Mouse (Mus musculus): ENCODE measurements around the gene Inpp4a. TPM values are rescaled to one million over a fixed set of nuclear protein-coding genes. Genes with fewer than 3 reads are reported as not detected.

Gene Inpp4a
- polyA plus RNA-seq (2017; shearing (Covaris generic)), result 10 to 100 TPM; 76.6 to 78.0 TPM

DNA sequence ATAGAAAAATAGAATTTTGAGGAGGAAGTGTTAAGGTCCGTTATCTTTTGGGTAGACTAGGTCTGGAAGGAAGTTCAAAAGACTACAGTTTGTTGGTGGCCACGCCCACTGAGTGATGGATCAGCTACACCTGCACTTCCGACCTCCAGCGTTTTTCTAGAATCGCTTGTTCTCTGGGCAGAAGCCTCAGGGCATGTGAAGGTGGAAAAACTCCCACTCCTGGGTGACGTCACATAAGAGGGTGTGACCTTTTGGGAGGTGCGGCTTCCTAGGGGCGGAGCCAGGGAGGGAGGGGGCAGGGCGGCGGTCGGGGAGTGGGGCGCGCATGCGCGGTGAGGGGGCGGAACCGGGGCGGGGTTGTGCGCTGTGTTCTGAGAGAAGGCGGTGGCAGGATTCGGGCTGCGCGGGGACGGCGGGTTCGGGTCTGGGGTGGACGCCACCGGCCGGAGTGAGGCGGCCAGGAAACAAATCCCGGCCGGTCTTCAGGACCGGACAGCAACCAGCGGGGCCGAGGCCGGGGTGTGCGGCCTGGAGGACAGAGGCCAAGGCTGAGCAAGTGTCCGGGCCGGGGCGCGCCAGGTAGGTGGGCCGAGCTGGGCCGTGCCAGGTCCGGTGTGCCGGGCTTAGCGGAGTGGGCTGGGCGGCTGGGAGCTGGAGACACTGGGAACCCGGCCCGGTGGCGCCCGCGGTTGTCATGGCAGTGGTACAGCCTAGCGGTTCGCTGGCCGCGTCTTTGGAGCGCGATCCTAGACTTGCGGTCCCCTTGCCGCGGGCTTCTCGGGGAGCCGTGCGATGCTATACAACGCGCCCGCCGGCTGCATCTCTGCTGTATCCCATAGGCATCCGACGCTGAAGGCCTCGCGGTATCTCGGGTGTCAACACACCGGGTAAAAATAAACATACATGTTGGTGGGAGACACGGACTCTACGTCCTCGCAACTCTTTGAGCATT, at the start of gene Inpp4a:
TSS of gene Inpp4a (plus strand) at position 326 of the 952 bp plus-strand sequence.
- peak; percentile 92 for ATAC-seq

DNA sequence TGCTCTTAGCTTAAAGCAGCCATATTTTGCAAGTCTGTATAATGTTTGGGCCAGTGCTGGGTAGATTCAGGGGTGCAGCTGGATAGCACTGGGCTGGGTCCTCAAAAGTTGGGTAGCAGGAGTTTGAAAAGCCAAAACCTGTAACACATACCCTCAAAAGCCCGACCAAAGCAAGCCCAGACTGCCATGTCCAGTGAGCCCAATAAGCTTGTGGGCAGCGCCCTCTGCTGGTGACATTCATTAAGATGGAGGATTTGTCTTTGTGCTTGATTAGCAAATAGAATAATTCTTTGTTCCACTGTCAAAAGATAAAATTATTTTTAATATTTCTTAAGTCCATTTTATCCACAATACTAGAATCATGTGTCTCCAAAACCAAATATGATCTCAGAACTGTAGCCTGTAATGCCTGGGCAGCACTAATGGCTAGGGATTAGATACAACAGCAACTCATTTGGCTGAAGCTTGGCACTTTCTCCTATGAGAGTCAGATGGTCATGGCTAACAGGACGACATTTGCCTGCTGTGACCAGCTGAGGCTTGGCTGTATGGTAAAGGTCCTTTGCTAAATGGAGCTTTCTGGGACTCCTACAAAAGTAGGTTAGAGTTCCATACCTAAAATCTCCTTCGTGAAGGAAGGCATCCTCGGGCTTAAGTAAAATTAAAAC, 48.9 kb upstream of the Inpp4a start:
- ATAC-seq, result no peak

DNA sequence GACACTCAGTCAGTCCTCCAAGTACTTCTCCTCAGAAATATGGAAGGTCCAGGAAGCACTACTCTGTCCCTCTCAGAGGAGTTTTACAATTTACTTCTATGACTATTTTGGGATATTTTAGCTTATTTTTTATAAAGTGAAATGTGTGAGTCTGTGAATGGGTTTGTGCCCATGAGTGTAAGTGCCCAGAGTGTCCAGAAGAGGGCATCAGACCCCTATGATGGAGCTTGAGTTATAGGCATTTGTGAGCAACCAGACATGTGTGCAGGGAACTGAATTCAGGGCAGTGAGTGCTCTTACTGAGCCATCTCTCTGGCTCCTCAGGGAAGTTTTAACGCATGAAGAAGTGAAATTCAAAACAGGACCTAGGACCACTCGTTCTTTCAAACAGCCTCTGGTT, 41.2 kb upstream of the Inpp4a start:
- no peak for ATAC-seq

DNA sequence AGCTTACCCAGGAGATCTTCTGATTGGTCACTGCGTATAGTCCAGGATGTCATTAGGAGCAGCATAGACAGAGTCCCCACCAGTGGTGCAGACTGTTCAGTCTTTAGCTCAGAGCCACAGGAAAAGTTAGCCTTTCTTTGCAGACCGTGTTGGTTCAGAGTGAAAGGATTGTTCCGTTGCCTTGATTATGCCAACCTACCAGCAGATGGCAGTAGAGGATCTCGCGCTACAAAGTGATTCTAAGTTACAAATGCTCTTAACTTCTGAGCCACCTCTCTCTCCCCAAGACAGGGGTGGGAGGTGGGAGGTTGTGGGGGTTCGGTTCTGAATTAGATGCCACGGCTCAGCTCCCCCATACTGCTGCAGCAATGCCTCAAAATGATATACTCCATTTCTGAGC, 27.2 kb upstream of the Inpp4a start:
- peak; percentile 80 for ATAC-seq

- no peak for ATAC-seq
Measured at GRCm38 (mm10) chr1:37286556-37286955, 13.1 kb upstream of the Inpp4a start.

GRCm38 (mm10) chr1:37287748-37288147, 11.9 kb upstream of the Inpp4a start:
- ATAC-seq, result no peak

- no peak for ATAC-seq
Measured at GRCm38 (mm10) chr1:37288181-37288935, 11.3 kb upstream of the Inpp4a start.

GRCm38 (mm10) chr1:37288941-37289340, 10.7 kb upstream of the Inpp4a start:
- no peak for ATAC-seq

DNA sequence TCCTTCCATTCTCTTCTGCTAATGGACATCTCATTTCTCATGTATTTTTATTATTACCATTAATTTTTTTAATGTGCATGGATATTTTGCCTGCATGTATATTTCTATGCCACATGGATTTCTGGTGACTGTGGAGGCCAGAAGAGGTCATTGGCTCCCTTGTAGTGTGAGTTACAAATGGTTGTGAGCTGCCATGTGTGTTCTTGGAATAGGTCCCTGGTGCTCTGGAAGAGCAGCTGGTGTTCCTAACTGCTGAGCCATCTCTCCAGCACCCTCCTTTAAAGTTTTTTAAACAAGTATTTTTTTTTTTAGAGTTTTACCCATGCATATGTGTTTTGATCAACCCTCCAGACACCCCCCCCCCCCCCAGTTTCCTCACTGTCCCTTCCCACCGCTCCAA, 3.3 kb upstream of the Inpp4a start:
- no peak for ATAC-seq

DNA sequence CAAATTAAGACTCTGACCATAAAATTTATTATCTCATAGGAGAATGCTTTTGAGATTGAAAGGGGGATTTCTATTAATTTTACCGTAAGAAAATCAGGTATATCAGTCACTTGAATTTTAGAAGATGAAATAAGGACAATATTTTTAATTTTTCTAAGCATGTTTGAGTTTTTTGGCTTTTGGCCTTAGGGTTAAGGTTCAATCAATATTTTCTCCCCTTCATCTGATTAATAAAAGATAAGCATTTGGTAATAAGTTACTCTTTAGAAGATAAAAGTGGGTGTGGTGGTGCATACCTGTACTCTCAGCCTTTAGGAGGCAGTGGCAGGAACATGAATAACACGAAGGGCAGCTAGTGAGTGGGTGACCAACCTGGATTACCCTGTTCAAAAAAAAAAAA, 761 bp upstream of the Inpp4a start:
- ATAC-seq, result no peak

DNA sequence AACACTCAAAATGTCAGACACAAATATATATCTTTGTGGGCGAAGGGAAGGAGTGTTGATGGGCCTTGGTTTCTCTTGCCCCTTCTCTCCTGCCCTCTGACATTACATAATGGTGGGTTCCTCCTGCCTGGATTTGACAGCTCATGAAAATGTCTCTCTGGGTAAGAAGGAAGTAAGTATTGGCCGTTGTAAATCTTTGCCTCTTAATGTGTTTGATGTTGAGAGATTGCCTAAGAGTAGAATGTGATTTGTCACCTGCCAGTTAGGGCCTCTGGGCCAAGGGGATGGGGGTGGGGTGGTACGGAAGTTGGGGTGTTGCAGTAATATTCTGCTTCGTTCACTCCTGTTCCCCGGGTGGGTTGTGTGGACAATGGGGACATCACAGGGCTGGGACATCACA, 985 bp downstream of the Inpp4a start:
- ATAC-seq, result peak; percentile 28

DNA sequence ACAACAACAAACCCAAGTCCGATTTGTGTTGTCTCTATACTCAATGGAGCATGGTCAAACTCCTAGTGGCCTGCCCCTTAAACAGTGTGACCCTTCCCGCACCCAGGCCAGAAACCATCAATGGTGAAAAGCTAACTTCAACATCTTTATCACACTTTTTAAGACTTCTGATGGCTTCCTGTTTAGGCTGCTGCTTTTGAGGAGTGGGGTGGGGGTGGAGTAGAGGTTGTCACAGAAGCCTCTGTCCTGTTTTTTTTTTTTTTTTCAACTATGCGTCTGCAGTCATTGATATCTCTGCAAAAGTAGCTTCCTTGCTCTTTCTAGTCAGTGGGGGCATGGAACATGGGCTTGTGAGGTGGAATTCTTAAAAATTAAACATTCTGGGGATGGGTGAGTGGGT, 3.1 kb downstream of the Inpp4a start:
- peak; percentile 20 for ATAC-seq

DNA sequence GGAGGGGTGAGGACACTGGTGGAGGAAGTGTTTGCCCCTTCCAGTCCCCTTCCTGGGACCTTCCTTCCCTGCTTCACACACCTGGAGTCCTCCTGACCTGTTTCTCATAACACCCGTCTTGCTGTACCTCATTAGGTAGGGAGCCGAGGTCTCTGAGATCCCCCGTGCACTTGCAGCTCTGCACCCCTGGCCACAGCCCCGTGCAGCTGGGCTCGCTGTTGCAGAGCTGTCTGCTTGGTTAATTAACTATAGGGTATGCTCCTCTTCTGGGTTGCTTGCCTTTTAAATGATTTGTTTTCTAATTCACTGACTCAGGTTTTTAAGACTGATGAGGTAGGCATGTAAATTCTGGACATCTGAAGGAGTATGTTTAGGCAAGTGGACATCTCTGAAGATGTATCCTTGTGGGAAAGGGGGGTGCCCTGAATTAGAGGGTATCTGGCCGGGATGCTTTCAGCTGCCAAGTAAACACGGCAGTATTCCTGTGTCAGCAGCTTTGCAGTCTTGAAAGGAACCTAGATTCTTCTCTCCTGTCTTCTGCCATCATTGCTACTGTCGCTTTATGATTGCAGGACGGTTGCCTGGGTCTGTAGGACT, 6.1 kb downstream of the Inpp4a start:
- ATAC-seq, result no peak

GRCm38 (mm10) chr1:37307586-37307985, 7.9 kb downstream of the Inpp4a start:
- ATAC-seq, result no peak

DNA sequence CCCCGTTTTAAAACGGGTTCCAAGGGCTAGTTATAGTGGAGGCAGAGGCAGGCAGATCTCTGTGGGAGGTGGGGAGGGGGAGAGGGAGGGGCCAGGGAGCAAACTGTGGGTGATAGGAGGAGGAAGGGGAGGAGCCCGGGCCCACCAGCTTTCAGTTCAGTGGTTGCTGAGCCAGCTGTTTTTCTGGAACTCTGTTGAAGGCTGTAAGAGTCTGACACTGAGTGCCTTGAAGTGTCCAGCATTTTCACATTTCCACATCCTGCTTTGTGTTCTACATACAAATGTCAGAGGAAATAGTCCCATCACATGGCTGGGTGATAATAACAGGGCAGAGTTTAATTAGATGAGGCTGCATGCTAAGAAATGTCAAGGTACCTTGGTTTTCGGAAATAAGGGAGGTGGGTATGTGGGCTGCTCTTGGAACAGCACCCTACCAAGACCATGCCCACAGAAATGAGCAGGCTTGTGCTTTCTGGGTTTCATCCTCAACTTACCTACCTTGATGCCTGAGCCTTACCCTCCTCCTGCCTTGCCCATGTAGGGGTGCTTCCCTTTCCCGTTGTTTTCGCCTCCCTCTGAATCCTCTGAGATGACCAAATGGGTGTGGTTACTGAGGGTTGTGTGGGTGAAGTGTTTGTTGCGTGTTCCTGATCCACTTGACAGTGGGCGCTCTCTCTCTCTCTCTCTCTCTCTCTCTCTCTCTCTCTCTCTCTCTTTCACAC, 8.5 kb downstream of the Inpp4a start:
- peak; percentile 69 for ATAC-seq

GRCm38 (mm10) chr1:37308743-37309100, 9.1 kb downstream of the Inpp4a start:
- ATAC-seq, result no peak

DNA sequence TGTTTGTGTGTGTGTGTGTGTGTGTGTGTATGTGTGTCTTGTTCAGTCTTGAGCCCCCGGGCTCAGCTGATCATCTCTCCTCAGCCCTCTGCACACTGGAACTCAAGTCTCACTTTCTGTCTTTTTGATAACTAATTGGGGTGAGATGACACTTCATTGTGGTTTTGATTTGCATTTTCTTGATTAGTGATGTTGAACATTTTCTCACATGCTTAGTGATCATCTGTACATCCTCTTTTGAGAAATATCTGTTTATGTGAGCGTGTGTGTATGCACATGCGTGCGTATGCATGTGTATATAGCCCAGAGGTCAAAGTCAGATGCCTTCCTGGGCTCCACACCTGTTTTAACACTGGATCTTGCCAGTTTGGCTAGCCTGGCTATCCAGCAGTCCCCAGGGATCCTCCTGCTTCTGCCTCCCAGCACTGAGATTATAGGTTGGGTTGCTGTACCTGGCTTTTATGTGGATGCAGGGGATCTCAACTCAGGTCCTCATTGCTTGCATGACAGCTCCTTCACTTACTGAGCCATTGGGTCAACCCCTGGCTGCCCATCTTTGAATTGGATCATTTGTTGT, 10.4 kb downstream of the Inpp4a start:
- ATAC-seq, result peak; percentile 49

GRCm38 (mm10) chr1:37314338-37314737, 14.7 kb downstream of the Inpp4a start:
- ATAC-seq, result no peak

DNA sequence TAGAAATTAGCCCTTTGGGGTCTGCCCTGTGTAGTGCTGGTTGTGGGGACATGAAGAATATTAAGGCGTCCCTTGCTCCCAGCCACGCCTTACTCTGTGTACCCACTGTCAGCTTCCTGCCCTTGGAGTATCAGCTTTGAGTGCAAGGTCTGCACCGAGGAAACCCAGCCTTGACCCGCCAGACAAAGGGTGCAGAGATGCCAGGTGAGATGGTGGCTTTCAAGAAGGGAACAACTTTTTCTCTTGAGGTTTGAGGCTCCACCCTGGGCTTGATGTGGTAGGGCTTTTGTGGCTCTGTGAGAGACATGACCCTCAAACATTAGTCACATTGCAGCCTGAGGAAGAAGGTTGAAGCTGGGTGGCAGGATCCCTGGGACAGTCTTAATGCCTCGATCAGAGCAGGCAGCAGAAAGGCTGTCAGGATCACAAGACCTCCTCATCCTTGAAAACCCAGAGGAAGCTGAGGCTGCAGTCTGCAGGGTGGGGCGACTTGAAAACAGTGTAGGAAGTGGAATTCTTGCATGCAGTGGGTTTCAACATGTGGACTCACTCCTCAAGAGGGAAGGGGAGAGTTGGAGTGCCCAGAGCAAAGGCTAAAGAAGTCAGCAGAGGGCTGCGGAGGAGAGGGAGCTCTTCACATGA, 18.1 kb downstream of the Inpp4a start:
- peak; percentile 65 for ATAC-seq

- ATAC-seq, result no peak
Measured at GRCm38 (mm10) chr1:37318558-37318957, 18.9 kb downstream of the Inpp4a start.

- ATAC-seq, result no peak
Measured at GRCm38 (mm10) chr1:37322690-37323089, 23.0 kb downstream of the Inpp4a start.
